Mouse (Mus musculus) monocyte, adult 5-6 weeks (primary cell): Measurements from ENCODE around the gene Ykt6. TPM values are rescaled to one million over a fixed set of nuclear protein-coding genes. Genes with fewer than 3 reads are reported as not detected.
"Not testable (repeated sequence)": the region's sequence is repeated elsewhere in the genome, so short reads cannot be mapped to it uniquely, and the experiment has no call there.

Experiments used
- ATAC-seq: fragments of 153-309, 156-312 bp; replicated peaks from 2 replicates; pipeline ENCODE4 v1.8.0; 2017; ENCODE audit warnings: mild to moderate bottlenecking; ENCODE audit not compliant: low TSS enrichment, insufficient number of reproducible peaks, severe bottlenecking, poor library complexity, low FRiP score
- total RNA-seq: library from RNA; stranded (forward); fragments of 200-1000, 200-491, 200-594 nt; gene quantifications from 3 replicates; pipeline ENCODE4 v1.2.3, GENCODE M21; 2017

The Ykt6 gene
- total RNA-seq, 1 experiment from 2014 or later = 57.4 TPM

DNA sequence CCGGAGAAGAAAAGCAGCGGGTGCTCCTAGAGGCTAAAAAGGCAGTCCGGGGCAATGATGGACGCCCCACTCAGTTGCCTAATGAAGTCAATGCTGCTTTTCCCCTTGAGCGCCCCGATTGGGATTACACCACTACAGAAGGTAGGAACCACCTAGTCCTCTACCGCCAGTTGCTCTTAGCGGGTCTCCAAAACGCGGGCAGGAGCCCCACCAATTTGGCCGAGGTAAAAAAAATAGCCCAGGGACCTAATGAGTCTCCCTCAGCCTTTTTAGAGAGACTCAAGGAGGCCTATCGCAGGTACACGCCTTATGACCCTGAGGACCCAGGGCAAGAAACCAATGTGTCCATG lies 52.3 kb downstream of the Ykt6 start:
- ATAC-seq = not testable (repeated sequence)

DNA sequence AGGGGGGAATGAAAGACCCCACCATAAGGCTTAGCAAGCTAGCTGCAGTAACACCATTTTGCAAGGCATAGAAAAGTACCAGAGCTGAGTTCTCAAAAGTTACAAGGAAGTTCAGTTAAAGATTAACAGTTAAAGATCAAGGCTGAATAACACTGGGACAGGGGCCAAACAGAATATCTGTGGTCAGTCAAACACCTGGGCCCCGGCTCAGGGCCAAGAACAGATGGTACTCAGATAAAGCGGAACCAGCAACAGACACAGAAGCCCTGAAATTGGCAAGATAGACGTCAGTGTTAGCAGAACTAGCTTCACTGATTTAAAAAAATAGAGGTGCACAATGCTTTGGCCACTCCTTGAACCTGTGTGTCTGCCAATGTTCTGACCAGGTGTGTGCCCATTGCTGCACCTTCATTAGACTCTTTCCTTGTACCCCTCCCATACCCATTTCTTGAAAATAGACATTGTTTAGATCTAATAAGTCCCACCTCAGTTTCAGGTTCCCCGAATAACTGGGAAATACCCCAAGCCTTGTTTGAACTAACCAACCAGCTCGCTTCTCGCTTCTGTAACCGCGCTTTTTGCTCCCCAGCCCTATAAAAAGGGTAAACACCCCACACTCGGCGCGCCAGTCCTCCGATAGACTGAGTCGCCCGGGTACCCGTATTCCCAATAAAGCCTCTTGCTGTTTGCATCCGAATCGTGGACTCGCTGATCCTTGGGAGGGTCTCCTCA lies 55.4 kb downstream of the Ykt6 start:
- not testable (repeated sequence) for ATAC-seq

DNA sequence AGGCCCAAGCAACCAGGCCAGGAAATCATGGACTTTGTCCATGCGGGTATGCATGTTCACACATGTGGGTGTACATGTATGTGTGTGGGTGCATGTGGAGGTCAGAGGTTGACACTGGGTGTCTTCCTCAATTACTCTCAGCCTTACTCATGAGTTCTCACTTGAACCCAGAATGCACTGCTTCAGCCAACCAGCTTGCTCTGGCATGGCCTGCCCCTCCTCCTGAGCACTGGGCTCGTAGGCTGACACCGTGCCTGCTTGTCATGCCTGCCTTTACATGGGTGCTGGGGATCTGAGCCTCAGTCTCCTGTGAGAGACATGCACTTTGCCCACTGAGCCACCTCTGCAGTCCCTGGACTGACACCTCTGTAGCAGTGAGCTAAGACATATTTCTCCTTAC lies 56.4 kb downstream of the Ykt6 start:
- ATAC-seq = no peak

DNA sequence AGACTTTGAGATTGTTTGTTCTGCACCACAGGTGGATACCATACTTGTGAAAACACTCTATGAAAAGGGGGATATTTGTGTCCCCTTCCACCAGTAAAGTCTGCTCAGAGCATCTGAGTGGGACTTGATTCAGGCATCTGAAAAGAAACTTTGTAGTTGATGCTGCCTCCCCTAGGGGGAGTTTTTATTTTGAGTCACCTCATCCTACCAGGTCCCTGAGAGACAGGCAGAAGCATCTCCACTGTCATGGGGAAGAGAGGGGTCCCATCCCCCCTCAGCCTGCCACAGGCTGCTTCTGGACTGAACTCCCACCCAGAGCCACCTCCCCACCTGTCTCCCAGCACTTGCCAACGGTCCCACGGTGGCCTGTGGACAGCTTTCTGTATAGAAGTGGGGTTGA lies 57.9 kb downstream of the Ykt6 start:
- ATAC-seq = no peak

DNA sequence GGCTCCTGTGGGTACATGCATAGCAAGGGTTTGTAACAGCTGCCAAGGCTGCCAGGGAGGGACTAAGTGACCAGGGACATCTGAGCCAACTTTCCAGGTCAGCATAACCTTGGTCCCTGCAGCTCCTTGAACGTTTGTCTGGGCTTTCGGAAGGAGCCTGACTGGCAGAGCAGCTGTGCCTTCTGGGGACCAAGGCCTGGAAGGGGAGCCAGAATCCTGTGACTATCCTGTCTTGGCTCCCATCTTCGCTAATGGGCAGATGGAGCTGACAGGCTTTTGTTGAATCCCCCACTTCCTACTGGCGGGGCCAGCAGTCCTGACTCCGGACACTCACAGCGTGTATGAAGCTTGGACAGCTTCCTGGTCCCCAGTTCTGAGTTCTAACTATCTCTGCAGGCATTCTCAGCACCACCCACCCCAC lies 59.5 kb downstream of the Ykt6 start:
- no peak for ATAC-seq

DNA sequence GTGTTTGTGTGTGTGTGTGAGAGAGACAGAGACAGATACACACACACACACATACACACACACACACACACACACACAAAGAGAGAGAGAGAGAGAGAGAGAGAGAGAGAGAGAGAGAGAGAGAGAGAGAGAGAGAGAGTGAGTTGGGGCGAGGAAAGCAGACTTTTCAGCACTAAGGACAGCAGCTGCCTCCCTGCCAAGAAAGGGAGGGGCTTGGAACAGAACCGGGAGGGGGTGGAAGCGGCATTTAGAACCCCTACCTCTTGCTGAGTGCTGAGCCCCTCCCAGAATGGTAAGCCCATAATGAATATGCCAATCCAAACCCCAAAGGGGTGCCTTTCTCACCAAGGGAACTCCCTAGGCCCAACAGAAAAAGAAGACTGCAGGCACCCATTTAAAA lies 60.9 kb downstream of the Ykt6 start:
- no peak for ATAC-seq

DNA sequence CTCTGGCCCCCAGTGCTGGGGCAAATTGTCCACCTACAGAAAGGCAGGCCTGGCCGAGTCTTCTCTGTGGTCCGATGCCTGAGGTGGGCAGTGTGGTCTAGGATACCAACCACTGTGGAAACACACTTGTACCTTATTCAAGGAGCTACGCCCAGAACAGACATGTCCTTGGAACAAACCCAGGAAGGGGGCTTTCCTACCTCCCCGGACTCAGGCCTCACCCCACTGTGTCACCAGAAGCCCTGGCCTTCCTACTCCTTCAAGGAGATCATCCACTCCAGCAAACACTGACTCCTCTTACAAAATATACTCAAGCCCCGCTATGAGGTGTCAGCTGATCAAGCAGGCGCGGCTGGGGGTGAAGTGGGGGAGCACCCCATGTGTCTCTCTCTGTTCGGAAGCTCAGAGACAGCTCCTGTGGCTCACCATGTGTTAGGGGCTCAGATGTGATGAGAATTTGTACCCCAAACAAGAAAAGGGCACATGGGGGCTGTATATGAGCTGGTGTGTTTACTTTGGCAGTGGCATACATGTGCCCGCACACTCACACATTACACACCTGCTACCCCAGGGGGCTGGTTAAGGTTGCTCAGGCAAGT lies 61.4 kb downstream of the Ykt6 start:
- no peak for ATAC-seq

Other genes starting within 250 kb of the Ykt6 start
- gene Mrps24, start 240.0 kb upstream of the Ykt6 start, total RNA-seq = 29.1 to 47.5 TPM (median 33.5 TPM) in 3 replicates
- gene Urgcp, start 193.3 kb upstream of the Ykt6 start, total RNA-seq = 7.2 to 13.7 TPM (median 10.5 TPM) in 3 replicates
- 164 to 214 TPM (median 184 TPM) in 3 replicates for gene Dbnl, start 167.2 kb upstream of the Ykt6 start, total RNA-seq
- gene Pgam2, start 152.0 kb upstream of the Ykt6 start, total RNA-seq = 6.4 TPM in 1 of 3 replicates, not detected in the others
- gene Polm, start 117.7 kb upstream of the Ykt6 start, total RNA-seq = 14.6 to 18.6 TPM (median 17.2 TPM) in 3 replicates
- not detected in 3 replicates for gene Aebp1, start 93.7 kb upstream of the Ykt6 start, total RNA-seq
- gene Pold2, start 77.4 kb upstream of the Ykt6 start, total RNA-seq = 7.0 to 17.2 TPM (median 15.4 TPM) in 3 replicates
- not detected in 3 replicates for gene Myl7, start 56.9 kb upstream of the Ykt6 start, total RNA-seq
- not detected in 3 replicates for gene Gck, start 5.6 kb upstream of the Ykt6 start, total RNA-seq
- 8.3 to 21.9 TPM (median 14.9 TPM) in 3 replicates for gene Camk2b, start 110.7 kb downstream of the Ykt6 start, total RNA-seq
- gene A730071L15Rik, start 244.3 kb downstream of the Ykt6 start, total RNA-seq = 0.85 to 2.3 TPM (median 1.9 TPM) in 3 replicates
- gene Nudcd3, start 244.7 kb downstream of the Ykt6 start, total RNA-seq = 28.7 to 49.9 TPM (median 29.7 TPM) in 3 replicates